Mouse (Mus musculus): Measurements from ENCODE around the gene Ncoa3. TPM values are rescaled to one million over a fixed set of nuclear protein-coding genes. Genes with fewer than 3 reads are reported as not detected.

Gene Ncoa3
- polyA plus RNA-seq, 1 experiment: 19.6 TPM

- peak; percentile 72 for DNase-seq (ENCODE audit: low read depth, low spot score)
- 9% methylated on average over 3 of the region's 3 CpGs for WGBS
Observed at GRCm38 (mm10) chr2:165968876-165969275, 23.6 kb upstream of the Ncoa3 start.

DNA sequence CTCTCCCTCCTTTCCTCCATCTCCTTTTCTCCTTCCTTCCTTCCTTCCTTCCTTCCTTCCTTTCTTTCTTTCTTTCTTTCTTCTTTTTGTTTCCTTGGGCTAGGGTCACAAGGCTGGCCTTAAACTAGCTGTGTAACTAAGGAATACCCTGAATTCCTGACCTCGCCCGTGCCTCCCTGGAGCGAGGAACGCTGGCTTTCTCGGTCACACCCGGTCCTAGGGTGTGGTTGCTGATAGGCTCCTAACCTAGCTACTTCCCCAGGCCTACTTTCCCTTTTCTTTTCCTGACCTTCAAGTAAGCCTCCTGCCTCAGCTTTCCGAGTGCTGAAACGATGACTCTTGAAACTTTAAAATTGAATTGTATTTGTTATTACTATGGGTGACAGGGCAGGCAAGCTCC is 23.0 kb upstream of the Ncoa3 start:
- WGBS: 17% methylated on average over 8 of the region's 8 CpGs
- peak; percentile 71 for DNase-seq (ENCODE audit: low read depth, low spot score)

GRCm38 (mm10) chr2:165969961-165970360 is 22.5 kb upstream of the Ncoa3 start:
- 83% methylated on average over 13 of the region's 13 CpGs for WGBS
- DNase-seq (ENCODE audit: low read depth, low spot score): no peak

- WGBS: 83% methylated on average over 7 of the region's 7 CpGs
- no peak for DNase-seq (ENCODE audit: low read depth, low spot score)
Observed at GRCm38 (mm10) chr2:165970767-165971166, 21.7 kb upstream of the Ncoa3 start.

GRCm38 (mm10) chr2:165974383-165974782 is 18.1 kb upstream of the Ncoa3 start:
- 82% methylated on average over 1 of the region's 1 CpGs for WGBS
- no peak for DNase-seq (ENCODE audit: low read depth, low spot score)

DNA sequence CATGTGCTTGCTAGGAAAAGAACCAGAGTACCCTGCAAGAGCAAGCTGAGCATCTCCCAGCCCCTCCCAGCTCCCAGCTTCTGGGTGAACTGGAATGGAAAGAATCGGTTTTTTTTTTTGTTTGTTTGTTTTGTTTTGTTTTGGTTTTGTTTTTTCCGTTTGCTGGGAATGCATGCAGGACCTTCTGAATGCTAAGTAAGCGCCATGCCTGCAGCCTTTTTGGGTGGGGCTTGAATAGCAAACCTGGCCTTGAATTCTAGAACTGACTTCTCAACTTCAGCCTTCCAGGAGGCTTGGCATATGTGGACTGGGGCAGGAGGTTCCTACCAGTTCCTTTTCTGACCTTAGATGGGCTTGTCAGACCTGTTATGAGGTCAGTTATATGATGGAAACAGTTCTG is 16.2 kb upstream of the Ncoa3 start:
- DNase-seq (ENCODE audit: low read depth, low spot score): no peak
- 49% methylated on average over 3 of the region's 3 CpGs for WGBS

DNA sequence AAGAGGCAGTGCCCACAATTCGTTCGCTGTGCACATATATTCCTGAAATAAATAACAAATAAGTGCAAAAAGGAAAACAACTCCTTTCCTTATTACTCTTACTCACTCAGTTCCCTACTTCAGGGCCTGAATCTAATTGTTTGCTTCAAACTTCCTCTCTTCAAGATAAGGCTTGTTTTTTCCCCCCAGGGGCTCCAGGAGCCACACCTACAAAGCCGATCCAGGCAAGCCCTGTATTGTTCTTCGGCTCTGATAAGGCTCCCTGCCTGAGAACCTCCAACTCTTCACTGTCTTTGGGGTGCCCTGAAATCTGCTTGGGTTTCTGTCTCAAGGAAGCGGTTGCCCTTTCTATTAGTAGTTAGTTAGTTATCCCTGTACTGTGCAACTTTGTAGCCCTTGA is 15.6 kb upstream of the Ncoa3 start:
- no peak for DNase-seq (ENCODE audit: low read depth, low spot score)
- 48% methylated on average over 5 of the region's 5 CpGs for WGBS

DNA sequence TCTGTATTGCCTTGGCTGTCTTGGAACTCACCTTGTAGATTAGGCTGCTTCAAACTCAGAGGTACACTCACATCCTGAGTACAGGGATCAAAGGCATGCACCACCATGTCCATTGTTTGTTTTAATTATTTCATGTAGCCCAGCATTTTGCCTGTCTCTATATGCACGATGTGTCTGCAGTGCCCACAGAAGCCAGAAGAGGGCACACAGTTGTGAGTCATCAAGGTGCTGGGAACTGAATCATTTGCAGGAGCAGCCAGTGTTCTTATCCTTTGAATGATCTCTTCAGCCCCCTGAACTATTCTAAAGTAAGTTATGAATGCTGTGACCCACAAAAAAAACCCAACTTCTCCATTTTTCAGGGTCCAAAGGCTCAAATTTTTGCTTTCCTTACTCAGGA is 14.3 kb upstream of the Ncoa3 start:
- 98% methylated on average over 1 of the region's 1 CpGs for WGBS
- no peak for DNase-seq (ENCODE audit: low read depth, low spot score)

GRCm38 (mm10) chr2:165981248-165981977 is 11.0 kb upstream of the Ncoa3 start:
- no peak for DNase-seq (ENCODE audit: low read depth, low spot score)
- 65% methylated on average over 6 of the region's 6 CpGs for WGBS

DNA sequence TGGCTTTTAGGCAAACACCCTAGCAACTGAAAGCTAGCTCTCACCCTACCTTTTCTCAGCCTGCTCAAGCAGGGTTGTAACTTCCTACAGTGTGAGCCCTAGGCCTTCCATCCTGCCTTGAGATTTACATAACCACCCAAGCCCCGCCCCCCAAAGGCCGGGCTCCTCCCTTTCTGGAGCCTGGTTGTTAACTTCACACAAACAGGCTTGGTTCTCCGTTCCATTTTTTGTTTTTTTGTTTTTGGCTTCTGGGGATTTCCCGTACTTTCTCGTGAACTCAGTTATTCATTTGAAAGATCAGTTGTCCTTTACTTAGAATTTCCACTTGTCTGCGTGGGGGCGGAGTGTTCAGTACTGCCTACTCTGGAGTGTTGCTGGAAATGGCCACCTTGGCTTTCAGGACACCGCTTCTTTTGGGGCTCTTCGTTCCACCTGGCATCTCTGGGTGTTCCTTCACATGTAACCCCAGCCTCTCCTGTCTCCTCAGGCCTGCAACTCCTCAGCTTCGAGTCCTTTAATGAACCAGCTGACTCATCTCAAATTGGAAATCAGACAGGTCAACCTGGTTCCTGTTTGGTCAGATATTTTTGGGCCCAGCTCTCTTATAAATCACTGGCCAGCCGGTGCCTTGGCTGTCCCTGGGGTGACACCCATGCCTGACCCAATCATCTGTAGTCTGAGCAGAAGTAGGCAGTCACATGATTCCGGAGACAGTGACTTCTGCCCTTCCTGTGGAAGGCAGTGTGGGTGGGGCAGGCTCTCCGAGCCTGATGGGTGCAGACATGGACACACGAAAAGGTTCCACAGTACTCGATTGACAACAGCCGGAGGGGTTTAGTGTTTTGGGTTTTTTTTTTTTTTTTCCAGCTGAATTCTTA is 9.7 kb upstream of the Ncoa3 start:
- WGBS: 31% methylated on average over 16 of the region's 16 CpGs
- peak; percentile 51 for DNase-seq (ENCODE audit: low read depth, low spot score)

- DNase-seq (ENCODE audit: low read depth, low spot score): no peak
- WGBS: 100% methylated on average over 1 of the region's 1 CpGs
Observed at GRCm38 (mm10) chr2:165984318-165984717, 8.1 kb upstream of the Ncoa3 start.

- 87% methylated on average over 6 of the region's 6 CpGs for WGBS
Observed at GRCm38 (mm10) chr2:165984891-165985290, 7.5 kb upstream of the Ncoa3 start.

GRCm38 (mm10) chr2:165985581-165985980 is 6.9 kb upstream of the Ncoa3 start:
- WGBS: 89% methylated on average over 11 of the region's 11 CpGs
- DNase-seq (ENCODE audit: low read depth, low spot score): no peak

More at GRCm38 (mm10) chr2:165984891-165985290, 7.5 kb upstream of the Ncoa3 start:
- no peak for DNase-seq (ENCODE audit: low read depth, low spot score)

DNA sequence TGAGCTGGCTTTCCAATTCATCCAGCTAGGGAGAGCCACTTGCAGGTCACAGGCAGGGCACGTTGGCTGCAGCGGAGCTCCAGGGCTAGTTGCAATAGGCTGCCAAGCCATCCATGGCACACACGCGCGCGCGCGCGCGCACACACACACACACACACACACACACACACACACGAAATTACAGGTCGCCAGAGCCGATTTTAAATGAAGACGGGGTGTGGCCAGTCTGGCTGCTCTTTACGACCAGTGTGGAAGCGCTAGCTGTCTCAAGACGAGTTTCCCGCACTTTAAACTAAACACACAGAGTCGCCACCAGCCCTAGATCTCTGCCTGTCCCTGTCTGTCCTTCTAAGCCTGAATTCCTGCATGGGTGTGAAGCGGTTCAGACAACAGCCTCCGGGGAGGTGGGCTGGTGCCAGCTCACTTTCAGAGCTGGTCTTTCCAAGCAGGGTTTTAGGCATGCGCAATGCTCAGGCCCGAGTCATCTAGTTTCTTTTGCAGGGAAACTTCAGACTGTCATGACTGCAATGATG is 5.4 kb upstream of the Ncoa3 start:
- under 1% methylated on average over 23 of the region's 23 CpGs for WGBS
- DNase-seq (ENCODE audit: low read depth, low spot score): no peak

GRCm38 (mm10) chr2:165993173-165993900 is 901 bp downstream of the Ncoa3 start:
- WGBS: 3% methylated on average over 35 of the region's 35 CpGs
- DNase-seq (ENCODE audit: low read depth, low spot score): no peak

- DNase-seq (ENCODE audit: low read depth, low spot score): no peak
- 91% methylated on average over 4 of the region's 4 CpGs for WGBS
Observed at GRCm38 (mm10) chr2:165994341-165994740, 1.9 kb downstream of the Ncoa3 start.

DNA sequence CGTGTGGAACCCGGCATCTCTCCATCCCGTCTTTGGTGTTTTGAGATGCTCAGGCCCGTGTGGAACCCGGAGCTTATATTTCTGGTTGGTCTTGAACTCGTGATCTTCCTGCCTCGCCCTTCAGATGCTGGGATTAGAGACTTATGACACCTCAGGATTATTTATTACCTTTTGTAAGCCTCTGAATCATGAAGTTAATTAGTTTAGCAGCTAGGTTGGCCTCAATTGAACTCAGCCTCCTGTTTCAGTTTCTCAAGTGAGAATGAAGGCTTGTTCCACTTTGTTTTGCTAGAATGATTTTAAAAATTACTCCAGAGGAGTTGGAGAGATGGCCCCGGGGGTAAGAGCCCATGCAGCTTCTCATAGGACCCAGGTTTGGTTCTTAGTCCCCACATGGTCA is 3.3 kb downstream of the Ncoa3 start:
- 72% methylated on average over 8 of the region's 8 CpGs for WGBS
- DNase-seq (ENCODE audit: low read depth, low spot score): no peak

DNA sequence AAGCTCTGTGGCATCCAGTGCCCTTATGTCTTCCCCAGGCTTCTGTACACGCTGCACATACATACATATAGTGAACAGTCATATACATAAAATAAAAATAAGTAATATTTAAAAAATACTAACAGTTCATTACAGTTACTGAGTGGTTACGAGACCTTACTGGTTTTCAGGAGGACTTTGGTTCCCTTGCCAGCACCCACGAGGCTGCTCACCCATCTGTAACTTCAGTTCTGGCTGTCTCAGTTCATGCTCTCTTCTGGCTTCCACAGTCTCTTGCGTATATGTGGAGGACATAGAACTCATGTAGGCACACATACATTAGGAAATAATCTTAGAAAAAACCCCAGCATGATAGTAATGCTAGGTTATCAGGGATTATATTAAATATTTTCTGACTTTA is 3.7 kb downstream of the Ncoa3 start:
- WGBS: 63% methylated on average over 4 of the region's 4 CpGs
- no peak for DNase-seq (ENCODE audit: low read depth, low spot score)

GRCm38 (mm10) chr2:165997256-165997967 is 5.0 kb downstream of the Ncoa3 start:
- WGBS: 89% methylated on average over 8 of the region's 8 CpGs
- no peak for DNase-seq (ENCODE audit: low read depth, low spot score)

Data from large intestine, adult 2 months (tissue).